Mouse (Mus musculus): ENCODE results near the gene Ccdc177.

The Ccdc177 gene

GRCm38 (mm10) chr12:80734526-80735470 lies 25.7 kb downstream of the Ccdc177 start:
- DNase-seq, result no peak

- peak; percentile 59 for DNase-seq
Measured at GRCm38 (mm10) chr12:80730567-80730966, 29.9 kb downstream of the Ccdc177 start.

- peak; percentile 61 for DNase-seq
Measured at GRCm38 (mm10) chr12:80729758-80730530, 30.5 kb downstream of the Ccdc177 start.

GRCm38 (mm10) chr12:80728814-80729213 lies 31.7 kb downstream of the Ccdc177 start:
- DNase-seq, result no peak

GRCm38 (mm10) chr12:80728207-80728606 lies 32.3 kb downstream of the Ccdc177 start:
- DNase-seq, result no peak

- DNase-seq, result peak; percentile 91
Measured at GRCm38 (mm10) chr12:80724853-80725559, 35.5 kb downstream of the Ccdc177 start.

GRCm38 (mm10) chr12:80721458-80721857 lies 39.0 kb downstream of the Ccdc177 start:
- DNase-seq, result no peak

GRCm38 (mm10) chr12:80720507-80720906 lies 40.0 kb downstream of the Ccdc177 start:
- DNase-seq, result no peak

GRCm38 (mm10) chr12:80719141-80719540 lies 41.3 kb downstream of the Ccdc177 start:
- no peak for DNase-seq

- no peak for DNase-seq
Measured at GRCm38 (mm10) chr12:80715915-80716314, 44.6 kb downstream of the Ccdc177 start.

GRCm38 (mm10) chr12:80706915-80707604 lies 53.4 kb downstream of the Ccdc177 start:
- no peak for DNase-seq

GRCm38 (mm10) chr12:80706208-80706914 lies 54.1 kb downstream of the Ccdc177 start:
- no peak for DNase-seq

Data from lung, postnatal 14 days (tissue).